Mouse (Mus musculus) midbrain, embryonic 14.5 days (tissue): ENCODE data around the gene Tmem243. TPM values are rescaled to one million over a fixed set of nuclear protein-coding genes. Genes with fewer than 3 reads are reported as not detected.

ENCODE experiments used
- ATAC-seq: fragments of 200-750 bp; cut with Nextera tagmentation; 2 replicates; pipeline ENCODE4 v1.8.0; 2017; ENCODE audit warnings: moderate number of reproducible peaks, moderate library complexity; ENCODE audit not compliant: low FRiP score, low TSS enrichment
- DNase-seq: peaks from one replicate; pipeline ENCODE4 v3.0.0-alpha.2; 2015
- H3K27ac ChIP-seq: fragments of 300-500 bp; sonication (generic); replicated peaks from 2 replicates; pipeline ENCODE4 v1.5.1; 2014; ENCODE audit warnings: mild to moderate bottlenecking, low read depth, low read length, moderate library complexity
- H3K27me3 ChIP-seq: fragments of 300-500 bp; sonication (generic); 2 replicates; pipeline ENCODE4 v1.6.1; 2014; ENCODE audit warnings: low read length, control low read depth, mixed read lengths; ENCODE audit not compliant: control insufficient read depth, insufficient read depth
- H3K36me3 ChIP-seq: fragments of 300-500 bp; sonication (generic); 2 replicates; pipeline ENCODE4 v1.6.1; 2014; ENCODE audit warnings: low read length, control low read depth; ENCODE audit not compliant: control insufficient read depth, insufficient read depth
- H3K4me1 ChIP-seq: fragments of 300-500 bp; sonication (generic); 2 replicates; pipeline ENCODE4 v1.6.1; 2014; ENCODE audit warnings: mild to moderate bottlenecking, antibody characterized with exemption, low read length, control low read depth; ENCODE audit not compliant: control insufficient read depth, insufficient read depth
- H3K4me2 ChIP-seq: fragments of 300-500 bp; sonication (generic); 2 replicates; pipeline ENCODE4 v1.6.1; 2014; ENCODE audit warnings: mild to moderate bottlenecking, low read length, moderate library complexity
- H3K4me3 ChIP-seq: fragments of 300-500 bp; sonication (generic); replicated peaks from 2 replicates; pipeline ENCODE4 v1.5.1; 2014; ENCODE audit warnings: low read depth, low read length
- H3K9ac ChIP-seq: fragments of 300-500 bp; sonication (generic); replicated peaks from 2 replicates; pipeline ENCODE4 v1.6.1; 2014; ENCODE audit warnings: mild to moderate bottlenecking, low read length, moderate library complexity
- H3K9me3 ChIP-seq: fragments of 300-500 bp; sonication (generic); 2 replicates; pipeline ENCODE4 v1.6.1; 2016; ENCODE audit warnings: low read length, control low read depth, mixed read lengths; ENCODE audit not compliant: control insufficient read depth
- WGBS: fragments of 180-500 bp; shearing (Covaris S2); extraction: QIAGEN DNeasy Blood & Tissue Kit; methylation state at CpG from one replicate; pipeline ENCODE4 v1.1.7; 2014; 5-methylcytosine and 5-hydroxymethylcytosine counted together
- polyA plus RNA-seq: library from polyadenylated mRNA; unstranded; fragments of >200 nt; fragmentation: Nextera tagmentation; extraction: Ambion mirVana; gene quantifications from 2 replicates; pipeline ENCODE4 v1.2.1, GENCODE M21; 2014

The Tmem243 gene
- polyA plus RNA-seq, 1 experiment from 2014 or later = 14.9 TPM

DNA sequence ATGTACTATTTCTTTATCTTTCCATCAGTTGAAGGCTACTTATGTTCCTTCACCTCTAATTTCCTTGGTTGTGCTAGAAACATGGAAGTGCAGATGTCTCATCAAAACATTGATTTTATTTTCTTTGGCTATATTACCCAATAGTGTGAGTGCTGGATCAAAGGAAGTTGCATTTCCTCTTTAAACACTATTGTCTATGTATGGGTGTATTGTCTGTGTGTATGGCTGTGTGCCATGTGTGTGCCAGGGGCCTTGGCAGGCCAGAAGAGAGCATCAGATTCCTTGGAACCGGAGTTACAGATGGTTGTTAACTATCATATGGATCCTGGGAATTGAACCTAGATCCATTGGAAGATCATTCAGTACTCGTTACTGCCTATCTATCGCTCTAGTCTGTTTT lies 29.1 kb upstream of the Tmem243 start:
- no peak overlapping the region for H3K9ac ChIP-seq
- H3K4me1 ChIP-seq = no peaks in the 10 kb centered on the region
- no peak overlapping the region for H3K4me3 ChIP-seq
- H3K36me3 ChIP-seq = no peaks in the 10 kb centered on the region
- ATAC-seq (no peak), DNase-seq (no peak)
- no peak overlapping the region for H3K4me2 ChIP-seq
- no peaks in the 10 kb centered on the region for H3K27me3 ChIP-seq
- no peak overlapping the region for H3K27ac ChIP-seq
- 99% methylated on average over 3 of the region's 3 CpGs for WGBS
- H3K9me3 ChIP-seq = no peaks in the 10 kb centered on the region

- no peaks in the 10 kb centered on the region for H3K4me1 ChIP-seq
- DNase-seq = peak; percentile 36
- H3K9ac ChIP-seq = no peak overlapping the region
- no peak overlapping the region for H3K27ac ChIP-seq
- no peaks in the 10 kb centered on the region for H3K9me3 ChIP-seq
- H3K27me3 ChIP-seq = no peaks in the 10 kb centered on the region
- 35% methylated on average over 5 of the region's 5 CpGs for WGBS
- H3K4me3 ChIP-seq = no peak overlapping the region
- no peak overlapping the region for H3K4me2 ChIP-seq
- no peak; the same call in 1 of the 2 replicates for ATAC-seq
- no peaks in the 10 kb centered on the region for H3K36me3 ChIP-seq
These were observed 27.2 kb upstream of the Tmem243 start for GRCm38 (mm10) chr5:9073177-9073854.

- no peaks in the 10 kb centered on the region for H3K27me3 ChIP-seq
- H3K9ac ChIP-seq = no peak overlapping the region
- no peak overlapping the region for H3K4me3 ChIP-seq
- ATAC-seq = no peak
- H3K4me2 ChIP-seq = no peak overlapping the region
- no peak for DNase-seq
- no peaks in the 10 kb centered on the region; the same call in 1 of the 2 replicates for H3K9me3 ChIP-seq
- no peaks in the 10 kb centered on the region for H3K4me1 ChIP-seq
- H3K36me3 ChIP-seq = no peaks in the 10 kb centered on the region
- H3K27ac ChIP-seq = no peak overlapping the region
These were observed 20.5 kb upstream of the Tmem243 start for GRCm38 (mm10) chr5:9079773-9080501.

DNA sequence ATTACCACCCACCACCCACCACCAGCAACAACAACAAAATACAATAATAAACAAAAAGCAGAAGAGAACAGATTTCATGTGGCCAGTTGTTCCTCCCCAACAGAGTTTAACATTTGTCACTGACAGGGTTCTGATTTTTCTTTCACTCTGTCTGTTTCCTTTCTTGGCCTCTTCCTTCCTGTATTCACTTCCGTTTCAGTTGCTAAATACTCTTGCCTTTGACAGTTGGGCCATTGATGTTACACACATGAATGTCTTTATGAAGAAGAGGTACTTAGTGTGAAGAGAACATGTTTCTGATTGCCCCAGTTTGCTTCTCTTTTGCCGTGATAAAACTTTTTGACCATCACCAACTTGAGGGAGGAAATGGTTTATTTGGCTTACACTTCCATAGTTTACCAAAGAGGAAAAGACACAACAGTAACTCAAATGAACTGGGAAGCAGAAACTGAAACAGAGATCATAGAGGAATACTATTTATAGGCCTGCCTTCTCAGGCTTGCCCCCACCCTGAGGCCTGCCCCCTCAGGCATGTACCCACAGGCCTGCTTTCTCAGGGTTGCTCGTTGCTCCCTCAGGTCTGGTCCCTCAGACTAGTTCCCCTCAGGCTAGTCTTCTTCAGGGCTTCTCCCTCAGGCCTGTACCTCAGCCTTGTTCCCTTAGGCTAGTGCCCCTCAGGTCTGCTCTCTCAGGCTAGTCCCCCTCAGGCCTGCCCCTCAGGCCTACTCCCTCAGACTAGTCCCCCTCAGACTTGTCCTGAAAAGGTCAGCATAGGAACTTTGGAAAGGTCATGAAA lies 13.3 kb upstream of the Tmem243 start:
- Histone ChIP-seq H3K9ac (no peak overlapping the region), H3K27me3 (no peaks in the 10 kb centered on the region), H3K36me3 (no peaks in the 10 kb centered on the region), H3K4me1 (no peaks in the 10 kb centered on the region), H3K4me3 (no peak overlapping the region), H3K4me2 (no peak overlapping the region), H3K9me3 (no peaks in the 10 kb centered on the region), H3K27ac (no peak overlapping the region)
- no peak for DNase-seq
- no peak for ATAC-seq
- WGBS = 83% methylated on average over 3 of the region's 3 CpGs

GRCm38 (mm10) chr5:9090493-9091106 lies 9.9 kb upstream of the Tmem243 start:
- Histone ChIP-seq H3K4me3 (no peak overlapping the region), H3K9ac (no peak overlapping the region), H3K4me2 (no peak overlapping the region), H3K36me3 (no peaks in the 10 kb centered on the region), H3K27me3 (no peaks in the 10 kb centered on the region), H3K27ac (no peak overlapping the region), H3K9me3 (no peaks in the 10 kb centered on the region), H3K4me1 (no peaks in the 10 kb centered on the region)
- DNase-seq = no peak
- no peak for ATAC-seq
- WGBS = 86% methylated on average over 6 of the region's 6 CpGs

GRCm38 (mm10) chr5:9092716-9093115 lies 7.8 kb upstream of the Tmem243 start:
- Histone ChIP-seq H3K27me3 (no peaks in the 10 kb centered on the region), H3K4me2 (no peak overlapping the region), H3K9ac (no peak overlapping the region), H3K27ac (no peak overlapping the region), H3K4me1 (no peaks in the 10 kb centered on the region), H3K36me3 (no peaks in the 10 kb centered on the region), H3K9me3 (peaks cover 7% of the 10 kb centered on the region; the same call in 1 of the 2 replicates), H3K4me3 (no peak overlapping the region)
- ATAC-seq = no peak
- no peak for DNase-seq
- 95% methylated on average over 1 of the region's 1 CpGs for WGBS

- Histone ChIP-seq H3K4me1 (no peaks in the 10 kb centered on the region), H3K4me2 (no peak overlapping the region), H3K27me3 (no peaks in the 10 kb centered on the region), H3K4me3 (no peak overlapping the region), H3K36me3 (no peaks in the 10 kb centered on the region), H3K9me3 (peaks cover 7% of the 10 kb centered on the region; the same call in 1 of the 2 replicates), H3K9ac (no peak overlapping the region), H3K27ac (no peak overlapping the region)
- DNase-seq (no peak), ATAC-seq (no peak)
- 88% methylated on average over 4 of the region's 4 CpGs for WGBS
These were observed 7.0 kb upstream of the Tmem243 start for GRCm38 (mm10) chr5:9093490-9093889.
